ENCODE assay signal across 9 mouse cellular contexts in the genomic region with DNA sequence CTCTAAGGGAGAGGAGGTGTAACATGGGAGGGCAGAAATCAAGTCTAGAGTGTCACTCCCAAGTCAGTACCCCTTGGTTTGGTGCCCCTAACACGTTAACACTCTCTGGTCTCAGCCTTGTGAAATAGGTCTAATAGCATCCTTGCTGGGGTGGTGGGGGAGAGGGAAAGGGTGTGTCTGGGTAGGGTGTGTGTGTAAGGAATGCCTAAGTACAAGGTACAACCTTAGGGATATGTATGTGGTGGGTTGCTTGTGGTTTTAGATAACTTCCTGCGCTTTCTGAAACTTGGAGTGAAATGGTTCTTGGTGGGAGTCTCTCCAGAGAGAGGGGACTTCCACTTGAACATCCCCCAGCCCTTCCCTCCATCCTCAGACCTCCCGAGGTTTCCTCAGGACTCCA. TPM values are rescaled to one million over a fixed set of nuclear protein-coding genes. Genes with fewer than 3 reads are reported as not detected.
A peak's percentile ranks its signal among the peaks of the same experiment; 100 is the strongest.
DNase-seq lines count a peak whose midpoint lies in the region; ATAC-seq and TF ChIP-seq lines count a peak whose summit lies in the region.
"Had no signal": no experiment of that assay in that cellular context is flagged by ENCODE, and none has a peak within 500 bp of the region (broad histone marks: within the 10 kb centered on the region; RNA-seq: fewer than 3 reads in every experiment).

No protein-coding gene starts in this region.

- no peak overlapping the region for H3K9ac ChIP-seq in lung, postnatal 0 days (replicated peaks; ENCODE audit: low read depth)
- H3K9ac ChIP-seq in forebrain, postnatal 0 days, result no peak overlapping the region
- no peak overlapping the region for H3K9ac ChIP-seq in liver, embryonic 12.5 days
- H3K9ac ChIP-seq in stomach, embryonic 16.5 days (ENCODE audit: low read length), result peak overlapping the region; percentile 58; the same call in 1 of the 2 replicates

- H3K27me3 ChIP-seq in lung, postnatal 0 days (replicated peaks; ENCODE audit: insufficient read depth, low read length), result no peaks in the 10 kb centered on the region
- H3K27me3 ChIP-seq in forebrain, postnatal 0 days (ENCODE audit: insufficient read depth, low read length), result no peaks in the 10 kb centered on the region
- peaks cover 23% of the 10 kb centered on the region for H3K27me3 ChIP-seq in liver, embryonic 12.5 days (replicated peaks)
- no peaks in the 10 kb centered on the region for H3K27me3 ChIP-seq in stomach, embryonic 16.5 days (ENCODE audit: control insufficient read depth, insufficient read depth, low read length)

- ATAC-seq in lung, postnatal 0 days, result no peak
- no peak for ATAC-seq in forebrain, postnatal 0 days
- ATAC-seq in liver, embryonic 12.5 days, result no peak
- ATAC-seq in stomach, embryonic 16.5 days (ENCODE audit: insufficient read depth, low FRiP score), result no peak

- no peak for TF ChIP-seq CTCF in lung, postnatal 0 days (IDR thresholded peaks at IDR 0.05)
- no peak for TF ChIP-seq CTCF in forebrain, postnatal 0 days (IDR thresholded peaks at IDR 0.05; ENCODE audit: low read depth)

- no peaks in the 10 kb centered on the region for H3K36me3 ChIP-seq in lung, postnatal 0 days (ENCODE audit: insufficient read depth, low read length)
- no peaks in the 10 kb centered on the region for H3K36me3 ChIP-seq in forebrain, postnatal 0 days (ENCODE audit: insufficient read depth)
- H3K36me3 ChIP-seq in liver, embryonic 12.5 days, result no peaks in the 10 kb centered on the region
- H3K36me3 ChIP-seq in stomach, embryonic 16.5 days (ENCODE audit: control insufficient read depth, insufficient read depth, low read length), result no peaks in the 10 kb centered on the region

- H3K27ac ChIP-seq in lung, postnatal 0 days (ENCODE audit: low read length), result no peak overlapping the region
- no peak overlapping the region for H3K27ac ChIP-seq in forebrain, postnatal 0 days (ENCODE audit: low read depth, low read length)
- H3K27ac ChIP-seq in liver, embryonic 12.5 days, result no peak overlapping the region
- H3K27ac ChIP-seq in stomach, embryonic 16.5 days (ENCODE audit: low read length), result peak overlapping the region; percentile 60
- H3K27ac ChIP-seq: left cerebral cortex, adult 2 months had no signal

- no peaks in the 10 kb centered on the region for H3K9me3 ChIP-seq in lung, postnatal 0 days (ENCODE audit: low read length)
- no peaks in the 10 kb centered on the region for H3K9me3 ChIP-seq in forebrain, postnatal 0 days (ENCODE audit: low read length)
- H3K9me3 ChIP-seq in liver, embryonic 12.5 days (replicated peaks), result no peaks in the 10 kb centered on the region
- no peaks in the 10 kb centered on the region for H3K9me3 ChIP-seq in stomach, embryonic 16.5 days (replicated peaks; ENCODE audit: control insufficient read depth, low read length)

- H3K4me1 ChIP-seq in lung, postnatal 0 days (ENCODE audit: insufficient read depth, low read depth, low read length), result peaks cover 13% of the 10 kb centered on the region
- peaks cover 33% of the 10 kb centered on the region for H3K4me1 ChIP-seq in forebrain, postnatal 0 days (ENCODE audit: insufficient read depth)
- H3K4me1 ChIP-seq in liver, embryonic 12.5 days, result peaks cover 26% of the 10 kb centered on the region
- peaks cover 36% of the 10 kb centered on the region for H3K4me1 ChIP-seq in stomach, embryonic 16.5 days (ENCODE audit: control insufficient read depth, insufficient read depth, low read length)

- H3K4me2 ChIP-seq in lung, postnatal 0 days (replicated peaks; ENCODE audit: low read depth, low read length), result peak overlapping the region; percentile 92; the same call in 1 of the 2 replicates
- H3K4me2 ChIP-seq in forebrain, postnatal 0 days (ENCODE audit: low read depth), result peak overlapping the region; percentile 91
- peak overlapping the region; percentile 10; the same call in 1 of the 2 replicates for H3K4me2 ChIP-seq in liver, embryonic 12.5 days
- H3K4me2 ChIP-seq in stomach, embryonic 16.5 days (ENCODE audit: low read depth, low read length), result peak overlapping the region; percentile 82

- no peak for TF ChIP-seq EP300 in lung, postnatal 0 days (IDR thresholded peaks at IDR 0.05)

- DNase-seq in lung, postnatal 0 days (ENCODE audit: low spot score), result no peak
- no peak for DNase-seq in lung, postnatal 36 days
- DNase-seq in forebrain, postnatal 0 days, result no peak
- no peak for DNase-seq in left cerebral cortex, adult 8-10 months (ENCODE audit: low spot score in 2 of 2)
- DNase-seq in cerebellum, adult 11 months, result no peak
- no peak for DNase-seq in cerebellum, adult 9-10 months

- H3K4me3 ChIP-seq in lung, postnatal 0 days (ENCODE audit: low read depth, low read length), result no peak overlapping the region
- 0 out of 2 replicates have a peak overlapping the region, but pooled peaks have one; percentile 78 for H3K4me3 ChIP-seq in forebrain, postnatal 0 days (ENCODE audit: low read depth, low read length)
- H3K4me3 ChIP-seq in liver, embryonic 12.5 days, result no peak overlapping the region
- peak overlapping the region; percentile 61 for H3K4me3 ChIP-seq in stomach, embryonic 16.5 days (replicated peaks; ENCODE audit: low read length)
- H3K4me3 ChIP-seq: left cerebral cortex, adult 2 months had no signal

- WGBS in lung, postnatal 0 days, result 65% methylated on average over 3 of the region's 3 CpGs
- WGBS in forebrain, postnatal 0 days, result 79% methylated on average over 3 of the region's 3 CpGs
- WGBS in liver, embryonic 12.5 days (ENCODE audit: insufficient replicate concordance), result 50% methylated on average over 3 of the region's 3 CpGs
- WGBS in stomach, embryonic 16.5 days, result 60% methylated on average over 3 of the region's 3 CpGs

RNA-seq across cellular contexts. Expression of gene Csrp2, which starts 2.3 kb away (rescaled TPM):
- polyA plus RNA-seq in lung, postnatal 0 days (2015; fragmentation: Nextera tagmentation; extraction: Ambion mirVana), result 124 and 131 TPM in 2 replicates
- 147 and 199 TPM in 2 replicates for total RNA-seq in forebrain, postnatal 0 days (2014; rRNA removed)
- 128 and 164 TPM in 2 replicates for polyA plus RNA-seq in forebrain, postnatal 0 days (2015; fragmentation: Nextera tagmentation; extraction: Ambion mirVana)
- polyA plus RNA-seq in liver, embryonic 12.5 days (2016; fragmentation: Nextera tagmentation; extraction: Ambion mirVana), result 26.2 and 27.5 TPM in 2 replicates
- 208 and 209 TPM in 2 replicates for polyA plus RNA-seq in stomach, embryonic 16.5 days (2015; fragmentation: Nextera tagmentation; extraction: Ambion mirVana)
- total RNA-seq in left cerebral cortex, adult 8-10 months (2022), result 10 to 100 TPM in 1 of 4 experiments, 1 to 10 TPM in 3; 5.6 to 10.2 (median 8.4) TPM

Comparison
In these comparisons a context has a peak if more than half of its experiments do, and no peak if none do; other contexts are left out.
1. H3K4me2 ChIP-seq: peak in every context shown above with its lines; median percentile 92 in lung, postnatal 0 days; 91 in forebrain, postnatal 0 days; 82 in stomach, embryonic 16.5 days; 10 in liver, embryonic 12.5 days.
2. H3K4me3 ChIP-seq: peak in forebrain, postnatal 0 days (single experiment) and stomach, embryonic 16.5 days (single experiment); none in lung, postnatal 0 days (single experiment) and liver, embryonic 12.5 days (single experiment).